Mouse (Mus musculus): ENCODE data around the gene Golga3.

DNA sequence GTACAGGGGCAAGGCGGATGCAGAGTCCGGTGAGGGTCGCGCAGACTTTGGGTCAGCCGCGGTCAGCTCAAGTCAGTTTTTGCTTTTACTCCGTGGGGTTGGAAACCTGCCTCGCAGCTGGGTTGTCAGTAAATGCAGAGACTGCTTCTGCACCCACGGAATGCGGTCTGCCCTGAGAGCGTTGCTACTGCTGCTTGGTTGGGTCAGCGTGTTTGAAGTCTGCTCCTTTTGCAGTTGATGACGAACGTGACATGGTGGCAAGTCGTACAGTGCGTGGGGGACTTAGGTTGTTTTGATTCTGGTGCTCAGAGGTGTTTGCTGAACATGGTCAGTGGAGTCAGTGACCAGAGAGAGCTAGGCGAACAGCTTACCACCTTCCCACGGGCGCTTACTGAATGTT, 520 bp downstream of the Golga3 start:
- TF ChIP-seq POLR2A (IDR thresholded peaks at IDR 0.05; ENCODE audit: low read depth, low read length) (no peak), CTCF (conservative IDR thresholded peaks at IDR 0.05; ENCODE audit: insufficient read depth, insufficient read length, low read depth, low read length) (no peak)

Measured in kidney, adult 2 months (tissue).